Mouse (Mus musculus): ENCODE results near the gene Hoga1. TPM values are rescaled to one million over a fixed set of nuclear protein-coding genes. Genes with fewer than 3 reads are reported as not detected.

Gene Hoga1
- polyA plus RNA-seq, 2 experiments = 2.4 to 3.7 TPM

GRCm38 (mm10) chr19:42071221-42071620, 25.8 kb downstream of the Hoga1 start:
- H3K27ac ChIP-seq (replicated peaks; ENCODE audit: low read depth, low read length) = no peak overlapping the region
- H3K27me3 ChIP-seq (ENCODE audit: control insufficient read depth, insufficient read depth, low read length) = no peaks in the 10 kb centered on the region
- H3K9ac ChIP-seq (ENCODE audit: low read depth, low read length, severe bottlenecking) = no peak overlapping the region
- peaks cover 14% of the 10 kb centered on the region; the same call in 1 of the 2 replicates for H3K36me3 ChIP-seq (ENCODE audit: control insufficient read depth, insufficient read depth, low read length)
- H3K4me1 ChIP-seq (ENCODE audit: control insufficient read depth, insufficient read depth, low read length) = no peaks in the 10 kb centered on the region
- H3K9me3 ChIP-seq (ENCODE audit: control insufficient read depth, low read length) = no peaks in the 10 kb centered on the region
- H3K4me2 ChIP-seq (replicated peaks; ENCODE audit: low read depth, low read length, severe bottlenecking) = no peak overlapping the region
- DNase-seq (ENCODE audit: low spot score) = no peak
- H3K4me3 ChIP-seq (replicated peaks; ENCODE audit: low read length) = no peak overlapping the region
- no peak for ATAC-seq (ENCODE audit: low FRiP score, low read depth)
- WGBS = 68% methylated on average over 7 of the region's 7 CpGs
- no peak for TF ChIP-seq POLR2A (IDR thresholded peaks at IDR 0.05; ENCODE audit: borderline replicate concordance, extremely low read depth, insufficient read depth, insufficient read length)

GRCm38 (mm10) chr19:42071886-42072608, 26.6 kb downstream of the Hoga1 start:
- no peak for TF ChIP-seq POLR2A (IDR thresholded peaks at IDR 0.05; ENCODE audit: borderline replicate concordance, extremely low read depth, insufficient read depth, insufficient read length)
- ATAC-seq (ENCODE audit: low FRiP score, low read depth) (no peak), DNase-seq (ENCODE audit: low spot score) (no peak)
- Histone ChIP-seq H3K9me3 (ENCODE audit: control insufficient read depth, low read length) (no peaks in the 10 kb centered on the region), H3K4me1 (ENCODE audit: control insufficient read depth, insufficient read depth, low read length) (no peaks in the 10 kb centered on the region), H3K4me2 (replicated peaks; ENCODE audit: low read depth, low read length, severe bottlenecking) (no peak overlapping the region), H3K27ac (replicated peaks; ENCODE audit: low read depth, low read length) (no peak overlapping the region), H3K4me3 (replicated peaks; ENCODE audit: low read length) (no peak overlapping the region), H3K27me3 (ENCODE audit: control insufficient read depth, insufficient read depth, low read length) (no peaks in the 10 kb centered on the region), H3K9ac (ENCODE audit: low read depth, low read length, severe bottlenecking) (no peak overlapping the region), H3K36me3 (ENCODE audit: control insufficient read depth, insufficient read depth, low read length) (peaks cover 14% of the 10 kb centered on the region; the same call in 1 of the 2 replicates)
- WGBS = 81% methylated on average over 15 of the region's 15 CpGs

- Histone ChIP-seq H3K4me1 (ENCODE audit: control insufficient read depth, insufficient read depth, low read length) (no peaks in the 10 kb centered on the region), H3K27me3 (ENCODE audit: control insufficient read depth, insufficient read depth, low read length) (no peaks in the 10 kb centered on the region), H3K9me3 (ENCODE audit: control insufficient read depth, low read length) (no peaks in the 10 kb centered on the region), H3K36me3 (ENCODE audit: control insufficient read depth, insufficient read depth, low read length) (peaks cover 14% of the 10 kb centered on the region; the same call in 1 of the 2 replicates), H3K9ac (ENCODE audit: low read depth, low read length, severe bottlenecking) (no peak overlapping the region), H3K4me2 (replicated peaks; ENCODE audit: low read depth, low read length, severe bottlenecking) (no peak overlapping the region), H3K27ac (replicated peaks; ENCODE audit: low read depth, low read length) (no peak overlapping the region), H3K4me3 (replicated peaks; ENCODE audit: low read length) (no peak overlapping the region)
- DNase-seq (ENCODE audit: low spot score) (no peak), ATAC-seq (ENCODE audit: low FRiP score, low read depth) (no peak)
- no peak for TF ChIP-seq POLR2A (IDR thresholded peaks at IDR 0.05; ENCODE audit: borderline replicate concordance, extremely low read depth, insufficient read depth, insufficient read length)
- 78% methylated on average over 7 of the region's 7 CpGs for WGBS
These were observed 27.4 kb downstream of the Hoga1 start for GRCm38 (mm10) chr19:42072802-42073201.

GRCm38 (mm10) chr19:42075051-42075450, 29.6 kb downstream of the Hoga1 start:
- no peak overlapping the region for H3K9ac ChIP-seq (ENCODE audit: low read depth, low read length, severe bottlenecking)
- H3K4me1 ChIP-seq (ENCODE audit: control insufficient read depth, insufficient read depth, low read length) = no peaks in the 10 kb centered on the region
- 85% methylated on average over 2 of the region's 2 CpGs for WGBS
- DNase-seq (ENCODE audit: low spot score) (no peak), ATAC-seq (ENCODE audit: low FRiP score, low read depth) (no peak)
- no peaks in the 10 kb centered on the region for H3K27me3 ChIP-seq (ENCODE audit: control insufficient read depth, insufficient read depth, low read length)
- H3K27ac ChIP-seq (replicated peaks; ENCODE audit: low read depth, low read length) = no peak overlapping the region
- TF ChIP-seq POLR2A (IDR thresholded peaks at IDR 0.05; ENCODE audit: borderline replicate concordance, extremely low read depth, insufficient read depth, insufficient read length) = no peak
- no peak overlapping the region for H3K4me3 ChIP-seq (replicated peaks; ENCODE audit: low read length)
- H3K9me3 ChIP-seq (ENCODE audit: control insufficient read depth, low read length) = no peaks in the 10 kb centered on the region
- H3K36me3 ChIP-seq (ENCODE audit: control insufficient read depth, insufficient read depth, low read length) = peaks cover 14% of the 10 kb centered on the region; the same call in 1 of the 2 replicates
- no peak overlapping the region for H3K4me2 ChIP-seq (replicated peaks; ENCODE audit: low read depth, low read length, severe bottlenecking)

- H3K27ac ChIP-seq (replicated peaks; ENCODE audit: low read depth, low read length) = no peak overlapping the region
- no peak overlapping the region for H3K4me2 ChIP-seq (replicated peaks; ENCODE audit: low read depth, low read length, severe bottlenecking)
- H3K9me3 ChIP-seq (ENCODE audit: control insufficient read depth, low read length) = no peaks in the 10 kb centered on the region
- no peaks in the 10 kb centered on the region for H3K4me1 ChIP-seq (ENCODE audit: control insufficient read depth, insufficient read depth, low read length)
- no peak overlapping the region for H3K4me3 ChIP-seq (replicated peaks; ENCODE audit: low read length)
- DNase-seq (ENCODE audit: low spot score) = no peak
- no peak for TF ChIP-seq POLR2A (IDR thresholded peaks at IDR 0.05; ENCODE audit: borderline replicate concordance, extremely low read depth, insufficient read depth, insufficient read length)
- no peak overlapping the region for H3K9ac ChIP-seq (ENCODE audit: low read depth, low read length, severe bottlenecking)
- 91% methylated on average over 16 of the region's 16 CpGs for WGBS
- no peaks in the 10 kb centered on the region for H3K27me3 ChIP-seq (ENCODE audit: control insufficient read depth, insufficient read depth, low read length)
- peaks cover 14% of the 10 kb centered on the region; the same call in 1 of the 2 replicates for H3K36me3 ChIP-seq (ENCODE audit: control insufficient read depth, insufficient read depth, low read length)
- ATAC-seq (ENCODE audit: low FRiP score, low read depth) = no peak
These were observed 30.6 kb downstream of the Hoga1 start for GRCm38 (mm10) chr19:42075992-42076391.
